Mouse (Mus musculus): ENCODE results near the gene Akt2. TPM values are rescaled to one million over a fixed set of nuclear protein-coding genes. Genes with fewer than 3 reads are reported as not detected.

Gene Akt2
- polyA plus RNA-seq, 1 experiment = 102 TPM

DNA sequence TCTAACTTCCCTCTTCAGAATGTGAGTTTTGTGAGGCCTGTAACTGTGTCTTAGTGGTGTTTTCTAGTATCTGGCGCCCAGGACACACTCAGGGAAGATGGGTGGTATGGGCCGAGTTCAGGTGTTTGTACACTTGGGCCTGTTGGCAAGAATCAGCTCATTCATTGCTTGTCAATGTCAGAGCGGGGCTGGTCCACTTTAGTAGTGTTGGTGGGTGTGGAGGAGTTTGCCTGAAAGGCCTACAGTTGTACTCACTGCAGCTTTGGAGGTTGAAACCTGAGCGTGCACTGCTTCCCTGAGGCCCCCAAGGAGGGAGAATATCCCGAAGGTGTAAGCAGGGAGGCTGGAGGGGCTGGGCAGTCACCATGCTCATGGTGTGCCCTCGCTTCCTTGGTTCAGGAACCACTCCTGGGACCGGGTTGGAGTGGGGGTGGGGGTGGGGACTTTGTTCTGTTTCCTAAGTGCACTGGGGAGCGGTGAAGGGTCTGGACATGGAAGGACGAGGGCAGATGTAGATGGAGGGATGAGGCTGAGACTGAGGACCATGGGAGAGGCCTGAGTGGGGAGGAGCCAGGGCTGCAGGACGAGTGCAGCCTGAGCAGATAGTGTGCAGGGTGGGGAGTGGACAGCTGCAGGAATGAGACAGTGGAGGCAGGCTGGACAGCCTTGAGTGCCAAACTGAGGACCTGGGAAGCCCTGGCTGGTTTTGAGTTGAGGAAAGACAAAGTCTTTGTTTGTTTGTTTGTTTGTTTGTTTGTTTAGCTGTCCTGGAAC lies 15.3 kb downstream of the Akt2 start:
- H3K36me3 ChIP-seq (ENCODE audit: control insufficient read depth, insufficient read depth) = peaks cover 10% of the 10 kb centered on the region
- no peak for TF ChIP-seq MAX (IDR thresholded peaks at IDR 0.05)
- no peak for TF ChIP-seq CTCF (IDR thresholded peaks at IDR 0.05; ENCODE audit: control insufficient read depth, insufficient read depth, insufficient read length)
- TF ChIP-seq CEBPB (IDR thresholded peaks at IDR 0.05; ENCODE audit: low read depth) = no peak
- no peak for TF ChIP-seq USF1 (IDR thresholded peaks at IDR 0.05; ENCODE audit: low read depth)
- no peak for TF ChIP-seq MYOD1 (IDR thresholded peaks at IDR 0.05; ENCODE audit: control insufficient read depth, insufficient read length, low read depth)
- no peak for TF ChIP-seq MYOG (IDR thresholded peaks at IDR 0.05; ENCODE audit: control insufficient read depth, extremely low read depth, insufficient read length)
- no peak for TF ChIP-seq FOSL1 (IDR thresholded peaks at IDR 0.05; ENCODE audit: insufficient read depth, low read length, poor library complexity, severe bottlenecking)
- H3K79me3 ChIP-seq (ENCODE audit: low read depth) = peaks cover 26% of the 10 kb centered on the region
- no peaks in the 10 kb centered on the region for H3K27me3 ChIP-seq (ENCODE audit: control insufficient read depth, insufficient read depth, insufficient read length)
- peaks cover 61% of the 10 kb centered on the region for H3K79me2 ChIP-seq (ENCODE audit: control insufficient read depth, insufficient read depth)
- H3K4me3 ChIP-seq (ENCODE audit: insufficient read depth, poor library complexity, severe bottlenecking) = no peak overlapping the region
- no peak overlapping the region for H3ac ChIP-seq (ENCODE audit: control insufficient read depth, insufficient read length, low read depth)

DNA sequence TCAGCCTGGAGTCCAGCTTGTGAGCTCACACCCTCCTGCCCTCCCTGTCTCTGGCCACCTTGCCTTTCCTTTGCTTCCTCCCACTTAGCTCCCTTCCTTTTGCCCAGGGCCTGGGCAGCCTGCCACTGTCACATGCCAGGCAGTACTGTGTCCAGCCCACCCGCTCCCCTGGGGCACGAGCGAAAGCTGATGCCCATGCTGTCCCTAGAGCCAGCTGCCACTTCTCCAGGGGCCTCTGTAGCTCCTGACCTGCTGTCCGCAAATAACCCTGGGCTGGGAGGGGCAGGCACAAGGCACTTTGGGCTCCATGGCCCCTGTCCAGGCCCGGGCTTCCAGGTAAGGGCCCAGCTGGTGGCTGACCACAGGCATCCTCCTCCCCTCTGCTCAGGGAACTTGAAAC lies 16.2 kb downstream of the Akt2 start:
- H3K79me3 ChIP-seq (ENCODE audit: low read depth) = peaks cover 18% of the 10 kb centered on the region
- no peaks in the 10 kb centered on the region for H3K27me3 ChIP-seq (ENCODE audit: control insufficient read depth, insufficient read depth, insufficient read length)
- H3ac ChIP-seq (ENCODE audit: control insufficient read depth, insufficient read length, low read depth) = no peak overlapping the region
- peaks cover 56% of the 10 kb centered on the region for H3K79me2 ChIP-seq (ENCODE audit: control insufficient read depth, insufficient read depth)
- H3K4me3 ChIP-seq (ENCODE audit: insufficient read depth, poor library complexity, severe bottlenecking) = no peak overlapping the region
- no peak for TF ChIP-seq MYOD1 (IDR thresholded peaks at IDR 0.05; ENCODE audit: control insufficient read depth, insufficient read length, low read depth)
- TF ChIP-seq MAX (IDR thresholded peaks at IDR 0.05) = no peak
- no peak for TF ChIP-seq USF1 (IDR thresholded peaks at IDR 0.05; ENCODE audit: low read depth)
- no peak for TF ChIP-seq MYOG (IDR thresholded peaks at IDR 0.05; ENCODE audit: control insufficient read depth, extremely low read depth, insufficient read length)
- peaks cover 10% of the 10 kb centered on the region for H3K36me3 ChIP-seq (ENCODE audit: control insufficient read depth, insufficient read depth)

DNA sequence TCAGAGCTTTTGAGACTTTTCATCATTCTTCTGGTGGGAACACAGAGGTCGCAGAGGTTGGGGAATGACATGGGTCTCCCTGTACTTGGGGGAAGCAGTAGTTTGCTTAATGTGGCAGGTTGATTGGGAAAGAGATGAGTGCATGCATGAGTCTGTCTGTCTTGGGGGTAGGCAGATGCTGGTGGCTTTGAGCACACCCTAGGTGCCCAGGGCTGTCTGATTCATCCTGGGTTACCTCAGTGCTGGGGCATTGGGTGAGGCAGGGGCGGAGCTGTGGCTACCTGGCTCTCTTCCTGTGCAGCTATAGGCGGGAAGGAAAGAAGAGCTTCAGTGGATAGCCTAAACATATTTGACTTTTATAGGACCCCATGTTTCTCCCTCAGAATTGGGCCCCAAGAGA lies 16.8 kb downstream of the Akt2 start:
- Histone ChIP-seq H3ac (ENCODE audit: control insufficient read depth, insufficient read length, low read depth) (no peak overlapping the region), H3K36me3 (ENCODE audit: control insufficient read depth, insufficient read depth) (peaks cover 10% of the 10 kb centered on the region), H3K79me2 (ENCODE audit: control insufficient read depth, insufficient read depth) (peaks cover 54% of the 10 kb centered on the region), H3K27me3 (ENCODE audit: control insufficient read depth, insufficient read depth, insufficient read length) (no peaks in the 10 kb centered on the region), H3K79me3 (ENCODE audit: low read depth) (peaks cover 14% of the 10 kb centered on the region), H3K4me3 (ENCODE audit: insufficient read depth, poor library complexity, severe bottlenecking) (no peak overlapping the region)
- TF ChIP-seq CEBPB (IDR thresholded peaks at IDR 0.05; ENCODE audit: low read depth) (peak; percentile 32), CTCF (IDR thresholded peaks at IDR 0.05; ENCODE audit: control insufficient read depth, insufficient read depth, insufficient read length) (no peak), MAX (IDR thresholded peaks at IDR 0.05) (no peak), MYOD1 (IDR thresholded peaks at IDR 0.05; ENCODE audit: control insufficient read depth, insufficient read length, low read depth) (no peak), FOSL1 (IDR thresholded peaks at IDR 0.05; ENCODE audit: insufficient read depth, low read length, poor library complexity, severe bottlenecking) (no peak), MYOG (IDR thresholded peaks at IDR 0.05; ENCODE audit: control insufficient read depth, extremely low read depth, insufficient read length) (no peak), USF1 (IDR thresholded peaks at IDR 0.05; ENCODE audit: low read depth) (no peak)

- peaks cover 43% of the 10 kb centered on the region for H3K79me2 ChIP-seq (ENCODE audit: control insufficient read depth, insufficient read depth)
- no peak overlapping the region for H3K4me3 ChIP-seq (ENCODE audit: insufficient read depth, poor library complexity, severe bottlenecking)
- no peak overlapping the region for H3ac ChIP-seq (ENCODE audit: control insufficient read depth, insufficient read length, low read depth)
- peaks cover 10% of the 10 kb centered on the region for H3K36me3 ChIP-seq (ENCODE audit: control insufficient read depth, insufficient read depth)
- no peak for TF ChIP-seq MYOG (IDR thresholded peaks at IDR 0.05; ENCODE audit: control insufficient read depth, extremely low read depth, insufficient read length)
- H3K27me3 ChIP-seq (ENCODE audit: control insufficient read depth, insufficient read depth, insufficient read length) = no peaks in the 10 kb centered on the region
- H3K79me3 ChIP-seq (ENCODE audit: low read depth) = peaks cover 11% of the 10 kb centered on the region
These were observed 17.9 kb downstream of the Akt2 start for GRCm38 (mm10) chr7:27609285-27609684.

DNA sequence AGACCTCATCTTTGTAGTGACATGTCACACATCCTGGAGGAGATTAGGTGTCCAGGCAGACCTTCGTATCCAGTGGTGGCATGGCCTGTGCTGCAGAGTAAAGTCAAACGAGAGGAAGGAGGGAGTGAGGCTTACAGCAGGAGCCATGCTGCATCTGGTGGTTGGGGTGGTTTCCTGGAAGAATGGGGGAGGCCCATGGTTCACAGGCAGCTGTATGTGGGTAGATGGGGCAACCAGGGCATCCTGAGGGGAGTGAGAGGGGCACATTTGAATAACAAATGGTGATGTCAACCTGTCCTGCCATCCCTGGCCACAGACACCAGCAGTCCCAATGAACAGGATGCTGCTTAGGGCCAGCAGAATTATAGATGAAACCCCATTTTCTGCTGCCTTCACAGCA lies 18.3 kb downstream of the Akt2 start:
- Histone ChIP-seq H3K4me3 (ENCODE audit: insufficient read depth, poor library complexity, severe bottlenecking) (no peak overlapping the region), H3ac (ENCODE audit: control insufficient read depth, insufficient read length, low read depth) (no peak overlapping the region), H3K79me3 (ENCODE audit: low read depth) (peaks cover 10% of the 10 kb centered on the region), H3K36me3 (ENCODE audit: control insufficient read depth, insufficient read depth) (peaks cover 10% of the 10 kb centered on the region), H3K27me3 (ENCODE audit: control insufficient read depth, insufficient read depth, insufficient read length) (no peaks in the 10 kb centered on the region), H3K79me2 (ENCODE audit: control insufficient read depth, insufficient read depth) (peaks cover 39% of the 10 kb centered on the region)
- TF ChIP-seq MAX (IDR thresholded peaks at IDR 0.05) = no peak
- no peak for TF ChIP-seq FOSL1 (IDR thresholded peaks at IDR 0.05; ENCODE audit: insufficient read depth, low read length, poor library complexity, severe bottlenecking)
- TF ChIP-seq USF1 (IDR thresholded peaks at IDR 0.05; ENCODE audit: low read depth) = no peak
- no peak for TF ChIP-seq CTCF (IDR thresholded peaks at IDR 0.05; ENCODE audit: control insufficient read depth, insufficient read depth, insufficient read length)
- TF ChIP-seq MYOD1 (IDR thresholded peaks at IDR 0.05; ENCODE audit: control insufficient read depth, insufficient read length, low read depth) = no peak
- TF ChIP-seq CEBPB (IDR thresholded peaks at IDR 0.05; ENCODE audit: low read depth) = no peak
- no peak for TF ChIP-seq MYOG (IDR thresholded peaks at IDR 0.05; ENCODE audit: control insufficient read depth, extremely low read depth, insufficient read length)

- no peak for TF ChIP-seq MYOD1 (IDR thresholded peaks at IDR 0.05; ENCODE audit: control insufficient read depth, insufficient read length, low read depth)
- TF ChIP-seq MYOG (IDR thresholded peaks at IDR 0.05; ENCODE audit: control insufficient read depth, extremely low read depth, insufficient read length) = no peak
- no peak overlapping the region for H3ac ChIP-seq (ENCODE audit: control insufficient read depth, insufficient read length, low read depth)
- H3K79me2 ChIP-seq (ENCODE audit: control insufficient read depth, insufficient read depth) = peaks cover 33% of the 10 kb centered on the region
- peaks cover 7% of the 10 kb centered on the region for H3K79me3 ChIP-seq (ENCODE audit: low read depth)
- H3K4me3 ChIP-seq (ENCODE audit: insufficient read depth, poor library complexity, severe bottlenecking) = no peak overlapping the region
- H3K27me3 ChIP-seq (ENCODE audit: control insufficient read depth, insufficient read depth, insufficient read length) = no peaks in the 10 kb centered on the region
- peaks cover 10% of the 10 kb centered on the region for H3K36me3 ChIP-seq (ENCODE audit: control insufficient read depth, insufficient read depth)
These were observed 19.0 kb downstream of the Akt2 start for GRCm38 (mm10) chr7:27610370-27610769.

Data from C2C12 (cell line).